Mouse (Mus musculus) duodenum, adult 2 months (tissue): ENCODE results near the gene Ly6g6d. TPM values are rescaled to one million over a fixed set of nuclear protein-coding genes. Genes with fewer than 3 reads are reported as not detected.

Source experiments
- polyA plus RNA-seq: library from polyadenylated mRNA; depleted of rRNA; stranded (reverse); fragments of >200 nt; gene quantifications from 2 replicates; pipeline ENCODE4 v1.2.3, GENCODE M21; 2012; ENCODE audit warnings: low replicate concordance; rRNA removed

Gene Ly6g6d
- polyA plus RNA-seq, 1 experiment = 5.8 TPM

Other genes starting within 250 kb of the Ly6g6d start
- 55.2 and 59.8 TPM in 2 replicates for gene Stk19, start 241.1 kb downstream of the Ly6g6d start, polyA plus RNA-seq
- gene Dxo, start 241.0 kb downstream of the Ly6g6d start, polyA plus RNA-seq = 63.9 and 83.5 TPM in 2 replicates
- 66.9 and 74.8 TPM in 2 replicates for gene Skiv2l, start 227.9 kb downstream of the Ly6g6d start, polyA plus RNA-seq
- gene Nelfe, start 227.7 kb downstream of the Ly6g6d start, polyA plus RNA-seq = 14.9 and 36.1 TPM in 2 replicates
- 16.5 and 49.9 TPM in 2 replicates for gene Cfb, start 215.5 kb downstream of the Ly6g6d start, polyA plus RNA-seq
- gene Zbtb12, start 198.6 kb downstream of the Ly6g6d start, polyA plus RNA-seq = 6.2 and 6.7 TPM in 2 replicates
- not detected in 2 replicates for gene Gm20547, start 196.0 kb downstream of the Ly6g6d start, polyA plus RNA-seq
- gene C2, start 179.8 kb downstream of the Ly6g6d start, polyA plus RNA-seq = 5.1 and 6.8 TPM in 2 replicates
- gene Ehmt2, start 179.6 kb downstream of the Ly6g6d start, polyA plus RNA-seq = 206 and 215 TPM in 2 replicates
- 74.7 and 81.1 TPM in 2 replicates for gene Slc44a4, start 163.6 kb downstream of the Ly6g6d start, polyA plus RNA-seq
- gene Neu1, start 146.8 kb downstream of the Ly6g6d start, polyA plus RNA-seq = 40.9 and 52.9 TPM in 2 replicates
- gene Hspa1b, start 118.8 kb downstream of the Ly6g6d start, polyA plus RNA-seq = 5.4 and 9.5 TPM in 2 replicates
- not detected in 2 replicates for gene Gm20481, start 108.2 kb downstream of the Ly6g6d start, polyA plus RNA-seq
- 4.9 and 6.7 TPM in 2 replicates for gene Hspa1a, start 105.9 kb downstream of the Ly6g6d start, polyA plus RNA-seq
- gene Hspa1l, start 105.4 kb downstream of the Ly6g6d start, polyA plus RNA-seq = 0.15 and 0.22 TPM in 2 replicates
- gene Lsm2, start 96.2 kb downstream of the Ly6g6d start, polyA plus RNA-seq = 88.2 and 110 TPM in 2 replicates
- 142 and 150 TPM in 2 replicates for gene Vars, start 77.1 kb downstream of the Ly6g6d start, polyA plus RNA-seq
- 1.6 and 2.0 TPM in 2 replicates for gene Vwa7, start 61.5 kb downstream of the Ly6g6d start, polyA plus RNA-seq
- 0.41 and 0.69 TPM in 2 replicates for gene Sapcd1, start 50.0 kb downstream of the Ly6g6d start, polyA plus RNA-seq
- gene Msh5, start 31.3 kb downstream of the Ly6g6d start, polyA plus RNA-seq = 2.0 and 5.6 TPM in 2 replicates
- gene Clic1, start 28.1 kb downstream of the Ly6g6d start, polyA plus RNA-seq = 133 and 202 TPM in 2 replicates
- 13.4 and 17.5 TPM in 2 replicates for gene Ddah2, start 19.0 kb downstream of the Ly6g6d start, polyA plus RNA-seq
- gene Ly6g6c, start 12.7 kb downstream of the Ly6g6d start, polyA plus RNA-seq = 0.85 and 7.5 TPM in 2 replicates
- 0.18 and 0.55 TPM in 2 replicates for gene Mpig6b, start 11.9 kb downstream of the Ly6g6d start, polyA plus RNA-seq
- 0.15 and 29.8 TPM in 2 replicates for gene Ly6g6e, start 1.2 kb downstream of the Ly6g6d start, polyA plus RNA-seq
- 3.3 and 4.6 TPM in 2 replicates for gene Ly6g6f, start 7.5 kb upstream of the Ly6g6d start, polyA plus RNA-seq
- gene Abhd16a, start 11.2 kb upstream of the Ly6g6d start, polyA plus RNA-seq = 135 and 240 TPM in 2 replicates
- not detected in 2 replicates for gene Ly6g5c, start 30.2 kb upstream of the Ly6g6d start, polyA plus RNA-seq
- gene Ly6g5b, start 37.4 kb upstream of the Ly6g6d start, polyA plus RNA-seq = 1.7 TPM in 2 replicates
- gene Gpank1, start 43.4 kb upstream of the Ly6g6d start, polyA plus RNA-seq = 15.1 and 26.1 TPM in 2 replicates
- 334 and 557 TPM in 2 replicates for gene Csnk2b, start 44.0 kb upstream of the Ly6g6d start, polyA plus RNA-seq
- gene D17H6S53E, start 48.3 kb upstream of the Ly6g6d start, polyA plus RNA-seq = 21.5 and 30.6 TPM in 2 replicates
- gene Apom, start 54.0 kb upstream of the Ly6g6d start, polyA plus RNA-seq = 0.25 TPM in 2 replicates
- 179 and 180 TPM in 2 replicates for gene Bag6, start 57.1 kb upstream of the Ly6g6d start, polyA plus RNA-seq
- 388 and 529 TPM in 2 replicates for gene Prrc2a, start 86.8 kb upstream of the Ly6g6d start, polyA plus RNA-seq
- gene Aif1, start 98.0 kb upstream of the Ly6g6d start, polyA plus RNA-seq = 0.76 TPM in 1 of 2 replicates, not detected in the other
- 6.5 and 24.6 TPM in 2 replicates for gene Lst1, start 110.4 kb upstream of the Ly6g6d start, polyA plus RNA-seq
- 6.3 and 41.5 TPM in 2 replicates for gene Ltb, start 116.4 kb upstream of the Ly6g6d start, polyA plus RNA-seq
- 1.5 and 1.8 TPM in 2 replicates for gene Tnf, start 123.9 kb upstream of the Ly6g6d start, polyA plus RNA-seq
- 0.70 and 1.1 TPM in 2 replicates for gene Lta, start 127.3 kb upstream of the Ly6g6d start, polyA plus RNA-seq
- not detected in 2 replicates for gene Gm16181, start 142.8 kb upstream of the Ly6g6d start, polyA plus RNA-seq
- 2.2 and 3.7 TPM in 2 replicates for gene Atp6v1g2, start 155.6 kb upstream of the Ly6g6d start, polyA plus RNA-seq
- 27.0 and 39.7 TPM in 2 replicates for gene Nfkbil1, start 157.7 kb upstream of the Ly6g6d start, polyA plus RNA-seq
- 147 and 156 TPM in 2 replicates for gene Ddx39b, start 163.7 kb upstream of the Ly6g6d start, polyA plus RNA-seq
- gene H2-D1, start 184.7 kb upstream of the Ly6g6d start, polyA plus RNA-seq = 447 and 1,433 TPM in 2 replicates
- gene H2-Q1, start 242.3 kb upstream of the Ly6g6d start, polyA plus RNA-seq = 28.5 and 65.5 TPM in 2 replicates